Mouse (Mus musculus): Measurements from ENCODE around the gene Mylk4.

The Mylk4 gene

DNA sequence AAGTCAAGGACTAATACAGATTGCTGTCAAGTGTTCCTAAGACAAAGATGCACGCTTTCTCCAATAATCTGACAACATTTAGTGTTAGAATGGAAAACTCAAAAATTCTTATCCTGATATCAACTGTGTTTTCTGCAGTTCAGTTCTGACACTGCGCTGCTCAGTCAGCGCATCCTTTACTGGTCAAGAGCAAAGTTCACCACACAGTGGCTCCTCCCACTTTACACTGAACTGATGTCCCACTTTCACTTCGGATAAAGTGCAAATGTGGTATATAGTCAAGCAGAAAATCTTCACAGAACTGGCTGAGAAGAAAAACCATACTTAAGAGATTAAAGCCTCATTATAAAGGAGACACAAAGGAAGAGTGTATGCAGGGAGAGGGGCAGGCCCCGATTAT, 11.4 kb upstream of the Mylk4 start:
- no peak for DNase-seq

DNA sequence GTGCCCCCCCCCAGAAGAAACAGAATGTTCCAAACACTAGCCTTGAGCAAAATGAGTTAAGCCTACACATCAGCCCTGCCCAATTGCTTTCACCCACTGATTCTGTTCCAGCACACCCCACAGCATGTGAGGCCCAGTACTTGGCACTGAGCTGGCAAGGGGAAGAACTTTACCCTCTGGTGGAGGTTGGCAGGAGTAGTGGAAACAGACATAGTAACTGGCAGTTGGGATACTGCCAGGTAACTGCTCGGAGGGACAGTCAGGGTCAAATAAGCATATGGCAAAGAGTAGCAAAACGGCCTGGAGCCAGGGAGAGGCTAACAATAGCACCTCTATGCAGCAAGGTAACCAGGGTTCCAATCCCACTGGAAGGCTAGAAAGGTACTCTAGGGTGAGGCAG, 10.9 kb upstream of the Mylk4 start:
- peak; percentile 8 for DNase-seq

DNA sequence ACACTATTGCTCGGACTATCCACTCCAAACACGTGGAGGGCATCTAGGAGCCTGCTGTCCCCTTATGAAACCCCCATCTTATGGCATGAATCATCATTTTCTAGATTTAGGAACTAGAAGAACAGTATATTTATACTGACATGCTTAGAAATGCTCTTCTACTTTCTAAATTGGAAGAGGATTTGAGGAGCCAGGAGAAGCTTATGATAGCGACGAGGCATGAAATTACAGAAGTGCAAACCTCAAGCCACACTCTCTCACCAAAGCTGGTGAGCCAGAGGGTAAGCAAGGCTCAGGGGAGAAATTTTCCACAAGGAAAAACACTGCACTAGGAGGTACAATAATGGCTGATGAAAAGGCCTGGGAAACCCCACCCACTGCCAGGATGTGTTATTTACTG, 6.0 kb upstream of the Mylk4 start:
- DNase-seq: no peak

DNA sequence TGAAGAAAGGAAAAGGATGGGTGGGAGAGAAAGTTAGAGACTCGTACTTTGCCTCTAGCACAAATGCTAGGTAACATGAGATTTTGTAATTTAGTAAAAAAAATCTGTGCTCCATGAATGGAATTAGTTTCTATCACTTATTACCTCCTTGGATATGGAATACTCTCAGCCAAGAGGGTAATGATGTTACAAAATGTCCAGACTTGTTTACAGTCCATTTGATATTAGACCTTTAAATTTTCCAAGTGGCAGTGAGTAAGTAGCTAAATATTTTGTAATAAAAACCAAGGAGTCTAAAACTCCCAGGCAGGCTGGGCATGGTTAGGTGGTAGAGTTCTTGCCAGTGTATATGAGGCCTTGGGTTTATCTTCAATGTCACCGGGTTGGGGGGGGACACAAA, 3.8 kb upstream of the Mylk4 start:
- no peak for DNase-seq

DNA sequence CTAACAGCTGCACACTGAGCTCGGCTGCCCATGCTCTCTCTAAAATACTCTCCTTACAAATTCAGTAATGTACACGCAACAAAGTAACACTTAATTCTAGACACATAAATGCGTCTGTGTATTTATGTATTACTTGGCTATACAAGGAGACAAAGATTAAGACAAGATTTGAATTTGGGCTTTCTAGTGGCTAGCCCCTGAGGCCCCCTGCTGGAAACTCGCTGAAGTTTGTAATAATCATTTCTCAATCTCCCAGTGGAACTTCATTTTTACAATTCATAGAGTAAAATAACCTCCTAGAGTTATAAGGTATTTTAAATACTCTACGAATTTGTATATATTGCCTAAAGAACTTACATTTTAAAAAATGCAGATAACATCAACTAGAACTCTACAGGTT, 699 bp downstream of the Mylk4 start:
- DNase-seq: no peak

DNA sequence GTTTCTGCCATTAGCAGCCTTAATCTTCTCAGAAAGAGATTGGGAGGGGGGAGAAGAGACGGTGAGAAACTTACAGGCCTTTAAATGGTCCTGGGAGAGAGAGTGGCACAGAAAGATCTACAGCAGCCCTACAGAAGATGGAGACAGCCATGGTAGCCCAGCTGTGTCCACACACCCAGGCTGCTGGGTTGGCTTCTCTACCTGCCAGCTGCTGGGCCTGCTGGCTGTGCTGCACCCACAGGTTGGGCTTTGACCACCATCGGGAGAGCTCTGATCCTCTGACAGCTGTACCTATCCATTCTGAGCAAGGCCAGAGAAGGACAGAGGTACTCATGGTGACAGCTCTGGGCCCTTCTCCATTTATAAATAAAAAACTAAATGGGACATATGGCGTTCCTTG, 4.9 kb downstream of the Mylk4 start:
- no peak for DNase-seq

DNA sequence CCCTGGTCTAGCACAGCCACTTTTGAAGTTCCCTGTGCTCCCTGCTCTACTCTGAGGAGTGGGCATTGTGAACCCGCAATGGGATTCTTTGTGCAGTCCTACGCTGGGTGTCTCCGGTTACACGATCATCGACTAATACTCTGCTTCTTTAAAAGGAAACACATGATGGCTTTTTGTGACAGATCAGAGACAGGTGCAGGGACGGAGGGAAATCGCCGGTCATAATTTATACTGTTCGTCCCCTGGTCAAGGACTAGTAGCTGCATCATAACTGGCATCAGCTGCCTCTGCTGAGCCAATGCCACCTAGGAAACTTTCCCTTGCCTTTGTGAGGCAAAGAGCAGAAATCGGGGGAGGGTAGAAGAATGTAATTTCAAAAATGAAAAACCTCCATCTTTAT, 7.4 kb downstream of the Mylk4 start:
- DNase-seq: no peak

DNA sequence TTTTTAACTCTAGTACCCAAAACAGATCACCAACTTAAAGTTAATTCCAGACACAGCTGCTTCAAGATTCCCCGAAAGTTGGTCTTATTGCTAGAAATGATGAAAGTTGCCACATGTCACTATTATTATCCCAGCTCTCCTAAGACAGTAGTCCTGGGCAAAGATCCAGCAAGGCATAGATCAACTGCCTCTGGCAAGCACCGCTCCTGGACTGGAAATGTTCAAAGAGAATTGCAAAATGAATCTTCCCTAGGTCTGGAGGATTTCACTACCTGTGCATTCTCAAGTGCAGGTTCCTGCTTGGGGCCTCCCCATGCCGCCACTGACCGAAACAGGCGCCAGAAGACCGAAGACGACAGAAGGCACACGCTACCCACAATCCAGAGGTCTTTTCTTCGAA, 7.9 kb downstream of the Mylk4 start:
- no peak for DNase-seq

DNA sequence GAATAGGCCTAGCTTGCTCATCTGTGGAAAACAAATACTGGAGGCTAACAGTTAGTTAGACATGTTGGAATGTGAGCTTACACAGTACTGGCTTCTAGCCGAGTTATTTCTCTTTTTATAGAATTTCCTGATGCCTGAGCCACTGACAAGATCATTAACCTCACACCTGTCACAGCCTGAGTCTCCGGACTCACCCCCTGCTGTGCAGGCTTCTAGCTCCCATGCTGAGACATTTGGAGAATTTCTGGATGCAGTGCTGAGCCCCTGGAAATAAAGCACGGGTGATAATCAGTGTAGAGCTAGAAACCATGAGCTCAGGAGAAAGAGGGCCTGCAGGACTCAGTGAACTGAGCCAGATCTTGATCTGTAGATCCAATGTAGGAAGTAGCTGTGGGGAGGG, 13.8 kb downstream of the Mylk4 start:
- DNase-seq: no peak

DNA sequence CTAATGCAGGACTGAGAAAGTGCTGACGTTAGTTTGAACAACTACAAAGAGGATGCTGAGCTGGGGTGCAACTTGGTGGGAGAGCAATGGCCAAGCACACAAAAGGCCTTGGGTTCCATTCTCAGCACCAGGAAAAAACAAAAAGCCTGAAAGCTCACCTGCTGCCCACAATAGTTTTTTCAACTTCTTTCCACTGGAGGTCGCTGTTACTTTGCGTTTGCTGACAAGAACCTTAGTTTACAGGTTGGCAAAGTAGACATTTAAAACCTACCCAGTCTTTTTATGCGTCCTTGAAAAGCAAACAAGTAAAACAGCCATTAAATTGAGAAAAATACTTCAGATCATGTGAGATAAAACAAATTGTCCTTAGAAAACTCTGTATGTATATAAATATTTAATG, 15.7 kb downstream of the Mylk4 start:
- no peak for DNase-seq

DNA sequence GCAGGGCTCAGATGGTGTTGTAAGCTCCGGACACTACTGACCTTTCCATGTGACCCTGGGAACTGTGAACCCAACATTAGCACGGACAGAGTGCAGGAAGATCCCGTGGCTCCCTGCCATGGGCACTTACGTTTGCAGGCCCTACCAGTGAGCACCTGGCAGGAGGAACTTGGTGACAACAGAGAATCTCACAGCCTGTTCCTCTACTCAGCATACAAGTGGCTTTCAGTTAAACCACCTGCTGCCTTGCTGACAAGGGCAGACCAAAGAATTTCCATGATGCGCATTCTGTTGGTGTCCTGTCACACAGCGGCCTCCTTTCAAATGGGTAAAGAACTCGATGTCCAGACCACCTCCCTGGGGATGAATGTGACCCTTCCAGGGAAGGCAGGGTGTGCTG, 19.3 kb downstream of the Mylk4 start:
- no peak for DNase-seq

DNA sequence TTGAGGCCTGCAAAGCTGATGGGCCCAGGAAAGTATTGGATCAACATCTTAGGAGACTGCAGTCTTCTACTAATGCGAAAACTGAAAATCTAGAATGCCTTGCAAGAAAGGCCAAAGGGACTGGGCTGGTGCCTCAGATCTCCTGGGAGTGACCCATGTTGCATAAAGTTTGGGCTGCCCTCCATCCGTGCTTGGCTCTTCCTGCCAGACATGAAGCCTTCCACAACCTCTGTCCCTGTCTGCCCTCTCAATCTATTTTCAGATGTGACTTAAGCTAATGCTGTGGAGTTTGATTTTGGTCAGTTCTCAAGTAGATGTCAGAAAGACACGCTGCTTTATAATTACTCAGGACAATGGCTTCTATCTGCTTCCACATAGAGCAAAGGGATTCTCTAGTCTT, 20.6 kb downstream of the Mylk4 start:
- no peak for DNase-seq

DNA sequence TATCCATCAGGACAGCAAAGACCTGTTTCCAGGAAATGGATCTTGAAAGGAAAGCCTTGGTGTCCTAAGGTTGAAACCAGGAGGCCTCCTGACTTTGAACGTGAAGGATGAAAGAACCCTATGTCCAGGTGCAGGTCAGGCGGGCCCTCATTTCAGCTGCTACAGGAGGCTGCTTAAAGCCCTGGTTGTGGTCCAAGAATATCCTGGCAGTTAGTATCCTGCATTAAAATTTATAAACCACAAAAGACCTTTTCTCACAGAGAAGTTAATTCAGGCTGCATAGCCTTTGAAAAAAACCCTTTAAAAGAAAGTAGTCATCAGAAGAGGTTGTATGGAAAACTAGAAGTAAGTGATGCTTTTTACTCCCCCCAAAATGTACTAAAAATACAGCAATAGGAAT, 23.0 kb downstream of the Mylk4 start:
- DNase-seq: no peak

DNA sequence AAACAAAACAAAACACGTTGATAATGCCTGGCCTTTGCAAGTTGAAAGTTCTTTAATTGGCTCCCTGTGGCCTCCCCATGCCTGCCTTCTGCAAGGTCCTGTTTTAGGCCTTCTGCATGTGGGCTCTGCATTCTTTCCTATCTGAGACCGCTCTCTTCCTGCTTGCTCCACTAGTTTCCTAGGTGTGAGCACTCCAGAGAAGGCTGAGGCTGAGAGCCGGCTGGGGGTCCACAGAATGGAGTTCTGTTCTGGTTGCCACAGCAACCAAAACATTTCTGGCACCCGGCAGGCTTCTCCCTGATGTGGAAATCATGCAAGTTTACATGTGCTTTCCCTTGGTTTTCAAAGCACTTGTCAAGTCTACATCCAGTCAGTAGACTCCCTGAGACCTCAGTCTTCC, 24.7 kb downstream of the Mylk4 start:
- DNase-seq: no peak

DNA sequence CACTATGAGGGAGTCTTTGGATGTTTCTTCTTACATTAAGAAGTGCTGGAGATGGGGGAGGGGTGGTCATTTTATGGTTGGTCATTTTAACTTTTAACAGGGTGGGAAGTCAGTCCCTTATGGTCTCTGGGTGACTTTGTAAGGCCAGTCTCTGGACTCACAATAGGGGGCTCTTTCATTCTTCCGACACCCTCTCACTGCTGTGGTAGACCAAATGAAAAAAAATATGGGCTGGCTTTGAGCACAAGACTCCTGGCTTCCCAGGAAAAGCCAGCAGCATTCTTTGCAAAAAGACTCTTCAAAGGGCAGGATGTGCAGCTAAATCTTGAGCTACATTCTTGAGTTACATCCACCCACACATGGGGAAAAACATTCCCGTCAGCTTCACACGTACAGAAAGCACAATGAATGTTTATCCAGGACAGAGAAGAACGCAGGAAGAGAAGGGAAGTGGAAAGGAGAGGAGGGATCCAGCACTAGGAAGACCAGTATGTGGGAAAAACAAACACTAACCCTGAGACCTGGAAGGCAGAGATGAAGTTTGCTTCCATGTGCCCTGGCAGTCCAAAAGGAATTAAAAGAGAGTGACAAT, 31.6 kb downstream of the Mylk4 start:
- DNase-seq: no peak

DNA sequence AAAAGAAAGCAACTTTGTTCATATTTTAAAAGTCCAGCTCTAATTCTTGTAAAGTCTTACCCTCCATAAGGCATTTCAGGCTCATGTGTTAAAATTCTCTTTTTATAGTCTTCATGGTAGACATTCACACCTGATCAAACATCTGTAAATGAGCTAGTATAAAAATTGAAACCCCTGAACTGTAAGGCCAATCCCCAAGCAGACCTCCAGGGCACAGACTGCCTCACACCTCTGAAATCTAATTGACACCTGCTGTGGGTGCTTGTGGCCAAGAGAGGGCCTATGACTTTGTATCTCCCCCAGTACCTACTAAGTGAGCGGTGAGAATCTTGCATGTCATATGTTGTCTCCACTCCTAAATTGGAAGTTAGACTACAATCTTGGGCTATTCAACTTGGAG, 33.2 kb downstream of the Mylk4 start:
- no peak for DNase-seq

DNA sequence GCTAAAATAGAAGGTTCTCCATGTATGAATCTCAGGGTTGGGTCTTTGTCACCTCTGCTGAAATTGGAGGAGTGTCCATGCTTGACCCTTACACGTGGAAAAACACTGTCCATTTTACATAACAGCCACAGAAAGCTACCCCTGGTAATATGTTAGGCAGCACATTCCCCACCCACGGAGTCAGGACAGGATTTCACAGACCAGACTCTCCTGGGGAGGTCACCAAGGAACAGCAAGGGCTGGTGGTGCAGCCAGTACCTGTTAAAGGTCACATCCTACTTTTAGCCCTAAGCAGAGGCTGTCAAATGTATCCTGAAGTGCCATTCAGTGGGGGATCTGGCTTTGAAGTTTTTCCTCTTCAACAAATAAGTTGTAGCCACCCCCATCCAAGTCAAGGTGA, 35.3 kb downstream of the Mylk4 start:
- no peak for DNase-seq

DNA sequence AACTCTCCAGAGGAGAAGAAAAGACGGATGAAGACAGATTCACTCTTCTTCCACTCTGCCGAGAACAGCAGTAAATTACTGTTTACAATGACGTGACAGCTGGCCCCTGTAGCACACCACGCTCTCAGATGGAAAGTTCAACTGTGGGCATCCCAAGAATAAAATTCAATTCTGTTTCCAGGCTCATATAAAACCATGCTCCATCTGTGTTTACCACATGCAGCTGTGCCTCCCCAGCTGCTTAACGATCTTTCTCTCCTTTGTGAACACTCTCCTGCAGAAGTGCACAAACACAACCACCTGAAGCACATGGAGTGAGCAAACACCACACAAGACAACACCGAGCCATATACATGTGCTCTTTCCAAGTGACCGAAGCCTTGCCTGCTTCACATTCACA, 42.6 kb downstream of the Mylk4 start:
- no peak for DNase-seq

DNA sequence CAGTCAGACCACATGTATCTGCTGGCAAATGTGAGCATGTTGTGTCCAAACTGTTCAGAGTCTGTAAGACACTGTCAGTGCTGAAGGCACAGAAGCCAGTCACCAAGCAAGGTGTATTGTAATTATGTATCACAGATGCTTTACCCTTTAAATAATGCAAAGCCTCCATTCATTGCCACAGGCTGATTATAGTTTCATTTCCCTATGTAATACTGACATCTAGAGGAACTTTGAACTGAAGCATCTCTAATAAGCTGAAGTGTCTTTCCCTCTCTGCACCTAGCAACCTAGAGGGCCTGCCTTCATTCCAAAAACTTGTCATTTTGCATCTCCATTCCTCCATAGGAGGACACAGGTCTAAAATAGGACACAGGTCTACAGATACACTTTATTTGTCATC, 52.5 kb downstream of the Mylk4 start:
- no peak for DNase-seq

DNA sequence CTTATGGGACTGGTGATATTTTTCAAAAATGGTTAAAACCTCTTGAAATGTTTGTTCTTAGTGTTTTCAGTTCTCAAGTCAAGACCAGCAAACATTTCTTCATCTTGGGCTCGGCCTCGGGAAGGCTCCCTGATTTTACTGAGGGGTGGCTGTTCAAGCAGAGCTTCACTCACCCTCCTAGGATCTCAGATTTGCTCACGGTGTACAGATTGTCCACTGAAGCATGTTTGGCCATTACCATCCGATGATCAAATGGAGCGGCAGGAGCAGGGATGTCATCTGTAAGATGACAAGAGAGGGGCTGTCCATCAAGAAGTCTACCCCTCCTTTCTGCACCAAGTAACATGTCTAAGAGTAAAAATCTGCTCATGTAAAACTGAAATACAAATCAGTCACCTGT, 59.1 kb downstream of the Mylk4 start:
- no peak for DNase-seq

DNA sequence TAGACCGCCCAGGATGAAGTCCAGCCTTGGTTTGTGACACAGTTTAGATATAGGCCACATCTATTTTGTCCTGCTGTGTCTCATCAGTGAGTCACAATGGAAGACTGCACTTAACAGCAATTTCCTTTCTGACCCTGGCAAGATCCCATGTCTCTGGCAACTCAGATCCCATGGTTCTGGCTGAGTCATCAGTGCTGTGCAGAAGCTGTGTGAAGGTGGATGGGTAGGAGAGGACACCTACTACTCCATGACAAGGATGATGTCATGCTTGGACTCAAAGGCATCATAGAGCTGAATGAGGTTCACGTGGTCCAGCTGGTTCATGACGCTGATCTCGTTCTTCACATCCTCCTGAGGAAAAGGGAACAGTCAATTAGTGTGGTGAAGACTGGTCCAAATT, 62.0 kb downstream of the Mylk4 start:
- DNase-seq: no peak

DNA sequence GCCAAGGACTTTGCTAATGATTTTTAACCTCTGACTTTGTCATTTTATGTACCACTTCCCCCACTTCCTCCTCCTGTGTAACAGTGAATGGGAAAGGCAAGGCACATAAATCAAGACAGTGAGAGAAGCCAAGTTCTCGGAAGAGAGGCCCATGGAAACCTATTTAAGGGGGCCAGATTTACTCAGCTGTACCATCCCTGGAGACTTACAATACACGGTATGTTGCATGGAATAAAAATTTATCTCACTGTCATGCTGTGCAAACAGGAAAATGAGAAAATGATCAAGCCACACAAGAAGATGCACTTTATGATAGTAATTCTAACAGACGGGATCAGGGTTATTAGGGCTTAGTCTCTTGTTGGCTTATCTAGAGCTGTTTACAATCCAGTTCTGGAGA, 64.5 kb downstream of the Mylk4 start:
- DNase-seq: no peak

DNA sequence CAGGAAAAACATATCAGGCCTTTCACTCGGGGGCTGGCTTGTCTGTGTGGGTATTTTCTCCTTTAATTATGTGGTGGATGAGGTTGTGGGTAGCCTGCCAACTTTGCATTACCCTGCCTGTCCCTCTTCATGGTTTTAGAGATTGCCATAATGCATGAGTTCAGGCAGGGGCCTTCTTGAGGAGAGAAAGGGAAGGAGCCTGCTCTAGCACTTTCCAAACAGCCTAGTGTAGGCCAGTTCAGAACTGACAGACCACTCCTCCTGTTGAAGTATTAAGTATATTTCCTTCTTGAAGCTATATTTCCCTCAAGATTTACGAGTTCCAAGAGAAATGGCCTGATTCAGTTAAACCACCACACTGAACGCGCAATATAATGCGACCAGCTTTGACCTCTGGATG, 66.0 kb downstream of the Mylk4 start:
- DNase-seq: no peak

DNA sequence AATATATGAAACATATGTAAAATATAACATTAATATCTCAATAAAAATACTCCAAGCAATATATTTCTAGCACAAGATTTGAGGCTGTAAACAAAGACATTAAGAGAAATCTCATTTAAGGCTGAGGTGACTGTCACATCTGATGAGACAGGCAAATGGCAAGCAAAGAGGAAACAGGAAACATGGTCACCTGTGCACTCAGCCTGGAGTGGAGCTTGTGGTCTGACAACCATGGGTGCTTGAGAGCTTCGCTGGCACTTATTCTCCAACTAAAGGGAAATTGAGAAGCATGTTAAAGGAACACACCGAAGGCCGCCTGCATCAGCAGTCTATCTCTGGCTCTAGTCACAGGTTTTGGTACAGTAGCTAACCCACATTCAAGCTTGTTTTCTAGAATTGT, 71.2 kb downstream of the Mylk4 start:
- no peak for DNase-seq

DNA sequence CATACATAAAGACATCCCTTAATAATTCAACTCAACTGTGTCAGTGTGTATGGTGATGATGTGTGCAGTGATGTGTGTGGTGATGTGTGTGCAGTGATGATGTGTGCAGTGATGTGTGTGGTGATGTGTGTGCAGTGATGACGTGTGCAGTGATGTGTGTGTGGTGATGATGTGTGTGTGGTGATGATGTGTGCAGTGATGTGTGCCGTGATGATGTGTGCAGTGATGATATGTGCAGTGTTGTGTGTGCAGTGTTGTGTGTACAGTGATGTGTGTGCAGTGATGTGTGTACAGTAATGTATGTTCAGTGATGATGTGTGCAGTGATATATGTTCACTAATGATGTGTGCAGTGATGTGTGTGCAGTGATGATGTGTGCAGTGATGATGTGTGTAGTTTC, 75.9 kb downstream of the Mylk4 start:
- no peak for DNase-seq

DNA sequence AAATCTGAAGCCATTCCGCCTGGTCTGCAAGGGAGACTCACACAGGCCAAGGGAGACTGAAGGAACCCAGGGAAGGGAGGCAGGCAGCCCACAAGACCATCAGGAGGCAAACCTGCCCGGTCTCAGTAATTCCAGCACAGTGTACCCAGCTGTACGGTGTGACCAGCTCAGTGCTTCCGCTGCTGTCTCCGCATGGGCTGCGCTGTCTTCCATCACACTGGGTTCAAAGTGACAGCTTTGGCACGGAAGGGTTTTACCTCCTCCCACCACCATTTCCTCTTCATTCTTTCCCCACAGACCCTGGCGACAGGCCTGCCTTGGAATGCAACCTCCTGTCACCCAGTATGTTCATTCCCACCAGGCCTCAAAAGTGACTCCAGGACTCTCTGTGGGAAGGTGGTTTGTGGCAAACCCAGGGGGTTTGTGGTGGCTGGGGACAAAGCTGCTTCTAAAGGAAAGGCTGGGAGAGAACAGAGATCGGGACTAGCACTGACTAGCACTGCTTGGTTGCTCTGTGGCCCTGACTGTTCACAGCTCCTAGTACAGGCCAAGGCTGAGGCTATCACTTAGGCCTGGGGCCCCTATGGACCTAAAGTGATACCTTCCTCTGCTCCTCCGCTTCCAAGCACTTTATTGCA, 77.0 kb downstream of the Mylk4 start:
- no peak for DNase-seq

All from cerebellum, adult 11-12 months (tissue).